Mouse (Mus musculus) ES-Bruce4 (cell line): Measurements from ENCODE around the gene Sept3.

Experiments used
- CTCF ChIP-seq: IDR thresholded peaks from one replicate; pipeline ENCODE4 v1.8.1; 2011; ENCODE audit warnings: low read depth, low read length
- POLR2A ChIP-seq: IDR thresholded peaks from one replicate; pipeline ENCODE4 v1.8.1; 2011; ENCODE audit warnings: low read length; ENCODE audit not compliant: insufficient read depth

- TF ChIP-seq POLR2A, result no peak
- TF ChIP-seq CTCF, result no peak
Measured at GRCm38 (mm10) chr15:82274927-82275901, 521 bp downstream of the Sept3 start.
